Mouse (Mus musculus): Measurements from ENCODE around the gene Opa3.

GRCm38 (mm10) chr7:19252078-19252477 lies 23.9 kb downstream of the Opa3 start:
- TF ChIP-seq POLR2A (IDR thresholded peaks at IDR 0.05; ENCODE audit: low read depth, low read length): no peak
- TF ChIP-seq CTCF (IDR thresholded peaks at IDR 0.05; ENCODE audit: extremely low read depth, insufficient read depth, insufficient read length, insufficient replicate concordance): no peak

Measured in spleen, adult 2 months (tissue).